Mouse (Mus musculus) forebrain, embryonic 14.5 days (tissue): ENCODE data around the gene Arpc5. TPM values are rescaled to one million over a fixed set of nuclear protein-coding genes. Genes with fewer than 3 reads are reported as not detected.
A peak's percentile ranks its signal among the peaks of the same experiment; 100 is the strongest.
"Not testable (repeated sequence)": the region's sequence is repeated elsewhere in the genome, so short reads cannot be mapped to it uniquely, and the experiment has no call there.

Experiments used
- ATAC-seq: fragments of 200-750 bp; cut with Nextera tagmentation; 2 replicates; pipeline ENCODE4 v1.8.0; 2017; ENCODE audit warnings: mild to moderate bottlenecking, moderate library complexity
- DNase-seq: peaks from one replicate; pipeline ENCODE4 v3.0.0-alpha.2; 2015; ENCODE audit warnings: low spot score
- H3K27ac ChIP-seq: fragments of 300-500 bp; sonication (generic); 2 replicates; pipeline ENCODE4 v1.5.1; 2014; ENCODE audit warnings: low read depth, mild to moderate bottlenecking, control low read depth, low read length, moderate library complexity
- H3K27me3 ChIP-seq: fragments of 300-500 bp; sonication (generic); replicated peaks from 2 replicates; pipeline ENCODE4 v1.6.1; 2014; ENCODE audit warnings: low read length, control low read depth, mixed read lengths; ENCODE audit not compliant: control insufficient read depth, insufficient read depth
- H3K36me3 ChIP-seq: fragments of 300-500 bp; sonication (generic); 2 replicates; pipeline ENCODE4 v1.6.1; 2014; ENCODE audit warnings: low read length, control low read depth; ENCODE audit not compliant: control insufficient read depth, insufficient read depth
- H3K4me1 ChIP-seq: fragments of 300-500 bp; sonication (generic); 2 replicates; pipeline ENCODE4 v1.6.1; 2014; ENCODE audit warnings: antibody characterized with exemption, low read length, control low read depth; ENCODE audit not compliant: control insufficient read depth, insufficient read depth
- H3K4me2 ChIP-seq: fragments of 300-500 bp; sonication (generic); 2 replicates; pipeline ENCODE4 v1.6.1; 2014; ENCODE audit warnings: mild to moderate bottlenecking, control low read depth, low read length
- H3K4me3 ChIP-seq: fragments of 300-500 bp; sonication (generic); 2 replicates; pipeline ENCODE4 v1.5.1; 2014; ENCODE audit warnings: low read depth, low read length, control low read depth
- H3K9ac ChIP-seq: fragments of 300-500 bp; sonication (generic); 2 replicates; pipeline ENCODE4 v1.6.1; 2014; ENCODE audit warnings: mild to moderate bottlenecking, low read length, control low read depth, moderate library complexity
- H3K9me3 ChIP-seq: fragments of 300-500 bp; sonication (generic); replicated peaks from 2 replicates; pipeline ENCODE4 v1.6.1; 2016; ENCODE audit warnings: low read length, control low read depth, mixed read lengths; ENCODE audit not compliant: control insufficient read depth
- WGBS: fragments of 180-500 bp; shearing (Covaris S2); extraction: QIAGEN DNeasy Blood & Tissue Kit; methylation state at CpG from one replicate; pipeline ENCODE4 v1.1.7; 2014; 5-methylcytosine and 5-hydroxymethylcytosine counted together
- polyA plus RNA-seq: library from polyadenylated mRNA; unstranded; fragments of >200 nt; fragmentation: Nextera tagmentation; extraction: Ambion mirVana; gene quantifications from 2 replicates; pipeline ENCODE4 v1.2.1, GENCODE M21; 2014

Arpc5 gene
- polyA plus RNA-seq, 1 experiment from 2014 or later = 430 TPM

DNA sequence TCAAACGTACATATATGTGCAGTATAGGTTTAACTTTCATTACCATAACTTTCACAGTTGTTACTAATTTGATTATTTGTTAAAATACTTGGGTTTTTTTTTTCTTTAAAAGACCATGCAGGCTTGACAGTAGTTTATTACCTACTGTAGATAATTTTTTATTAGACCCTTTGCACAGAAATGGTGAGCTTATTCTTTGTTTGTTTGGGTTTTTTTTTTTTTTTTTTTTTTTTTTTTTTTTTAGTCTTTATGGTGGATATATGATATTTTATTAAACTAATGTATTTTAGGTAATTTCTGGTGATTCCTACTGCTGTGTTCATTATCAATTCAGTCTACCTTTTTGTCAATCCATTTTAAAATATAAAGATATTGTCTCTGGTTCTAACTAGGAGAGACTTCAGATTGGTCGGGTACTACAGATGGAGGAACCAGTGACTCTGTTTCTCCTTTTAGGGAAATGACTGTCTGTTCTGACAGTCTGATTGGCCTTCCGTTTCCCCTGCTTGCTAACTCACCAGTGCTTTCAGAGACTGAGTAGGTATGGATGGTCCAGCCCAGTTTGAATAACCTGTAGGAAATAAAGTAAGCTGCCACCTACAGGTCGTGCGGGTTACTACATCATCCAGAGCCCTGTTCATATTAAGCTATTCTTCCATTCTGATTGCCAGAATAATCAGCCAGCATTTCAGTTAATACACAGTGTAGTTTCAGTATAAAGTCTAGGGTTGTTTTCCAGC is 1.6 kb downstream of the Arpc5 start:
- Histone ChIP-seq H3K36me3 (peaks cover 35% of the 10 kb centered on the region), H3K4me3 (peak overlapping the region; percentile 98), H3K4me1 (peaks cover 3% of the 10 kb centered on the region; the same call in 1 of the 2 replicates), H3K4me2 (peak overlapping the region; percentile 58), H3K9me3 (no peaks in the 10 kb centered on the region), H3K27ac (no peak overlapping the region), H3K27me3 (no peaks in the 10 kb centered on the region), H3K9ac (no peak overlapping the region)
- DNase-seq = peak; percentile 95
- WGBS = 4% methylated on average over 5 of the region's 5 CpGs
- ATAC-seq = peak; percentile 13; the same call in 1 of the 2 replicates

- Histone ChIP-seq H3K4me3 (no peak overlapping the region), H3K36me3 (peaks cover 64% of the 10 kb centered on the region), H3K27me3 (no peaks in the 10 kb centered on the region), H3K27ac (no peak overlapping the region), H3K4me2 (no peak overlapping the region), H3K9ac (no peak overlapping the region), H3K9me3 (no peaks in the 10 kb centered on the region), H3K4me1 (peaks cover 3% of the 10 kb centered on the region; the same call in 1 of the 2 replicates)
- ATAC-seq (no peak), DNase-seq (no peak)
- 94% methylated on average over 9 of the region's 9 CpGs for WGBS
Observed at GRCm38 (mm10) chr1:152771016-152771415, 4.7 kb downstream of the Arpc5 start.

- H3K4me2 ChIP-seq, H3K27ac ChIP-seq, DNase-seq, H3K4me1 ChIP-seq, H3K9ac ChIP-seq, ATAC-seq, H3K4me3 ChIP-seq, H3K27me3 ChIP-seq, H3K9me3 ChIP-seq: not testable (repeated sequence)
- peaks cover 65% of the 10 kb centered on the region for H3K36me3 ChIP-seq
- WGBS = 97% methylated on average over 3 of the region's 3 CpGs
Observed at GRCm38 (mm10) chr1:152774601-152775000, 8.3 kb downstream of the Arpc5 start.

GRCm38 (mm10) chr1:152779071-152779737 is 12.9 kb downstream of the Arpc5 start:
- ATAC-seq (peak; percentile 74), DNase-seq (peak; percentile 52)
- Histone ChIP-seq H3K9ac (no peak overlapping the region), H3K9me3 (no peaks in the 10 kb centered on the region), H3K4me2 (no peak overlapping the region), H3K36me3 (peaks cover 25% of the 10 kb centered on the region), H3K27ac (no peak overlapping the region), H3K27me3 (no peaks in the 10 kb centered on the region), H3K4me3 (no peak overlapping the region), H3K4me1 (no peaks in the 10 kb centered on the region)
- WGBS = 38% methylated on average over 10 of the region's 10 CpGs

- DNase-seq = no peak
- ATAC-seq = no peak
- Histone ChIP-seq H3K4me1 (no peaks in the 10 kb centered on the region), H3K9ac (no peak overlapping the region), H3K27me3 (no peaks in the 10 kb centered on the region), H3K27ac (no peak overlapping the region), H3K4me3 (no peak overlapping the region), H3K36me3 (no peaks in the 10 kb centered on the region), H3K4me2 (no peak overlapping the region), H3K9me3 (no peaks in the 10 kb centered on the region)
- 97% methylated on average over 8 of the region's 8 CpGs for WGBS
Observed at GRCm38 (mm10) chr1:152784620-152785019, 18.3 kb downstream of the Arpc5 start.

- not testable (repeated sequence) for H3K4me3 ChIP-seq, H3K27me3 ChIP-seq, H3K4me2 ChIP-seq, ATAC-seq, H3K27ac ChIP-seq, H3K9ac ChIP-seq, H3K36me3 ChIP-seq, H3K4me1 ChIP-seq, DNase-seq, H3K9me3 ChIP-seq
- 93% methylated on average over 3 of the region's 3 CpGs for WGBS
Observed at GRCm38 (mm10) chr1:152785446-152785845, 19.1 kb downstream of the Arpc5 start.

GRCm38 (mm10) chr1:152786953-152787352 is 20.6 kb downstream of the Arpc5 start:
- Histone ChIP-seq H3K9ac (no peak overlapping the region), H3K4me2 (no peak overlapping the region), H3K27ac (no peak overlapping the region), H3K27me3 (no peaks in the 10 kb centered on the region), H3K9me3 (no peaks in the 10 kb centered on the region), H3K4me1 (no peaks in the 10 kb centered on the region), H3K36me3 (no peaks in the 10 kb centered on the region), H3K4me3 (no peak overlapping the region)
- WGBS = 87% methylated on average over 4 of the region's 4 CpGs
- ATAC-seq (no peak), DNase-seq (no peak)

GRCm38 (mm10) chr1:152788121-152788660 is 21.8 kb downstream of the Arpc5 start:
- no peaks in the 10 kb centered on the region for H3K9me3 ChIP-seq
- H3K4me2 ChIP-seq = no peak overlapping the region
- no peaks in the 10 kb centered on the region for H3K36me3 ChIP-seq
- H3K9ac ChIP-seq = no peak overlapping the region
- ATAC-seq = no peak
- WGBS = 27% methylated on average over 4 of the region's 4 CpGs
- no peak overlapping the region for H3K4me3 ChIP-seq
- no peak overlapping the region for H3K27ac ChIP-seq
- peaks cover 2% of the 10 kb centered on the region; the same call in 1 of the 2 replicates for H3K4me1 ChIP-seq
- H3K27me3 ChIP-seq = no peaks in the 10 kb centered on the region
- DNase-seq = no peak

DNA sequence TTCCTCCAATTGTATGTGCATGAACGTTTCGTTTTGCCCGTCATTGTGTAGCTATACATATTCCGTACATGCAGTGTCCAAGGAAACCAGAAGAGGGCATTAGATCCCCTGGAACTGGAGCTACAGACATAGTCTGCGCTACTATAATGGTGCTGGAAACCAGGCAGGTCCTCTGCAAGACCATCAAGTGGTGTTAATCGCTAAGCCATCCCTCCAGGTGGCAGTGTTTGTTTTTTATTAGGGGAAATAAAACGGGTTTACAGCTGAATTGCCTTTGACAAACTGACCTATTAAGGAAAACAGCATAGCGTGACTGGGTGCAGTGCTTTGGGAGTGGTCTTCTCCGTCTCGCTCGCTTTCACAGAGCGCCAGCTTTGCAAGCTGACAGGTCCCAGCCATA is 23.9 kb downstream of the Arpc5 start:
- peak; percentile 71 for DNase-seq
- Histone ChIP-seq H3K4me1 (peaks cover 2% of the 10 kb centered on the region; the same call in 1 of the 2 replicates), H3K4me2 (no peak overlapping the region), H3K9ac (no peak overlapping the region), H3K27ac (no peak overlapping the region), H3K36me3 (no peaks in the 10 kb centered on the region), H3K9me3 (no peaks in the 10 kb centered on the region), H3K27me3 (no peaks in the 10 kb centered on the region), H3K4me3 (no peak overlapping the region)
- WGBS = 25% methylated on average over 12 of the region's 12 CpGs
- ATAC-seq = peak; percentile 51
